Mouse (Mus musculus) myocyte (in vitro differentiated cells): ENCODE measurements around the gene Dhrs3. TPM values are rescaled to one million over a fixed set of nuclear protein-coding genes. Genes with fewer than 3 reads are reported as not detected.

Experiments used
- H3K27me3 ChIP-seq: one replicate; pipeline ENCODE4 v1.6.1; 2011; ENCODE audit not compliant: control insufficient read depth, insufficient read depth, insufficient read length
- H3K36me3 ChIP-seq: one replicate; pipeline ENCODE4 v1.6.1; 2011; ENCODE audit not compliant: control insufficient read depth, insufficient read depth
- H3K4me2 ChIP-seq: one replicate; pipeline ENCODE4 v1.6.1; 2011; ENCODE audit warnings: low read depth, control low read depth
- H3K4me3 ChIP-seq: one replicate; pipeline ENCODE4 v1.5.1; 2011; ENCODE audit warnings: mild to moderate bottlenecking, control low read depth, moderate library complexity
- H3K79me2 ChIP-seq: one replicate; pipeline ENCODE4 v1.6.1; 2011; ENCODE audit not compliant: control insufficient read depth, insufficient read depth
- H3ac ChIP-seq: one replicate; pipeline ENCODE4 v1.6.1; 2011; ENCODE audit not compliant: control insufficient read depth, insufficient read length
- CEBPB ChIP-seq: IDR thresholded peaks from 2 replicates; pipeline ENCODE4 v1.6.1; 2011; ENCODE audit warnings: mild to moderate bottlenecking, moderate library complexity; ENCODE audit not compliant: poor library complexity, insufficient read depth, severe bottlenecking
- E2F4 ChIP-seq: IDR thresholded peaks from one replicate; pipeline ENCODE4 v1.6.1; 2011; ENCODE audit warnings: mild to moderate bottlenecking, control low read depth, moderate library complexity; ENCODE audit not compliant: insufficient read depth
- MAX ChIP-seq: IDR thresholded peaks from one replicate; pipeline ENCODE4 v1.6.1; 2011; ENCODE audit warnings: low read depth, mild to moderate bottlenecking, control low read depth
- MYOD1 ChIP-seq, 3 experiments: IDR thresholded peaks; one replicate each; pipeline ENCODE4 v1.6.1; 2011; ENCODE audit warnings: control low read depth in 2 of 3, low read depth in 2 of 3, mild to moderate bottlenecking in 2 of 3, moderate library complexity in 1 of 3; ENCODE audit not compliant: insufficient read length in 2 of 3, control insufficient read depth in 1 of 3
- MYOG ChIP-seq, 3 experiments: IDR thresholded peaks; one replicate each; pipeline ENCODE4 v1.6.1; 2011; ENCODE audit warnings: control low read depth in 2 of 3, low read depth in 2 of 3, mild to moderate bottlenecking in 2 of 3; ENCODE audit not compliant: insufficient read length in 2 of 3, control insufficient read depth in 1 of 3, insufficient read depth in 1 of 3
- POLR2A ChIP-seq: IDR thresholded peaks from one replicate; pipeline ENCODE4 v1.6.1; 2011; ENCODE audit warnings: low read depth, mild to moderate bottlenecking, control low read depth, moderate library complexity; ENCODE audit not compliant: insufficient read length
- POLR2AphosphoS2 ChIP-seq: IDR thresholded peaks from one replicate; pipeline ENCODE4 v1.6.1; 2011; ENCODE audit warnings: low read depth, control low read depth; ENCODE audit not compliant: insufficient read length
- REST ChIP-seq: IDR thresholded peaks from one replicate; pipeline ENCODE4 v1.6.1; 2011; ENCODE audit warnings: mild to moderate bottlenecking, control low read depth, moderate library complexity; ENCODE audit not compliant: insufficient read depth, insufficient read length
- SRF ChIP-seq: IDR thresholded peaks from one replicate; pipeline ENCODE4 v1.6.1; 2011; ENCODE audit warnings: low read depth; ENCODE audit not compliant: control insufficient read depth, insufficient read length
- TCF12 ChIP-seq: IDR thresholded peaks from one replicate; pipeline ENCODE4 v1.6.1; 2011; ENCODE audit warnings: mild to moderate bottlenecking, control low read depth; ENCODE audit not compliant: poor library complexity, insufficient read depth, severe bottlenecking
- TCF3 ChIP-seq: IDR thresholded peaks from one replicate; pipeline ENCODE4 v1.6.1; 2011; ENCODE audit warnings: low read depth, control low read depth; ENCODE audit not compliant: insufficient read length
- USF1 ChIP-seq: IDR thresholded peaks from one replicate; pipeline ENCODE4 v1.6.1; 2011; ENCODE audit warnings: low read depth, mild to moderate bottlenecking, control low read depth, moderate library complexity
- polyA plus RNA-seq: library from polyadenylated mRNA; unstranded; fragments of >200 nt; fragmentation: generic; extraction: Trizol; gene quantifications from one replicate; pipeline ENCODE4 v1.2.1, GENCODE M21; 2012; ENCODE audit warnings: missing spikeins

Dhrs3 gene
- polyA plus RNA-seq, 1 experiment = 5.5 TPM

- Histone ChIP-seq H3K79me2 (no peaks in the 10 kb centered on the region), H3K36me3 (no peaks in the 10 kb centered on the region), H3K4me3 (no peak overlapping the region), H3ac (no peak overlapping the region), H3K27me3 (no peaks in the 10 kb centered on the region), H3K4me2 (no peak overlapping the region)
- TF ChIP-seq E2F4 (no peak), REST (no peak), CEBPB (no peak), SRF (no peak), POLR2A (no peak)
These were observed 65.1 kb downstream of the Dhrs3 start for GRCm38 (mm10) chr4:144957721-144958120.

GRCm38 (mm10) chr4:144960188-144960904 lies 67.7 kb downstream of the Dhrs3 start:
- Histone ChIP-seq H3K79me2 (no peaks in the 10 kb centered on the region), H3K27me3 (no peaks in the 10 kb centered on the region)

GRCm38 (mm10) chr4:144961232-144961631 lies 68.6 kb downstream of the Dhrs3 start:
- H3K36me3 ChIP-seq = no peaks in the 10 kb centered on the region
- no peak overlapping the region for H3ac ChIP-seq
- no peak overlapping the region for H3K4me3 ChIP-seq
- H3K79me2 ChIP-seq = no peaks in the 10 kb centered on the region
- TF ChIP-seq TCF12 = no peak
- TF ChIP-seq TCF3 = no peak
- no peak for TF ChIP-seq POLR2AphosphoS2
- no peak for TF ChIP-seq CEBPB
- TF ChIP-seq MAX = no peak
- no peaks in the 10 kb centered on the region for H3K27me3 ChIP-seq
- no peak overlapping the region for H3K4me2 ChIP-seq

More at GRCm38 (mm10) chr4:144960188-144960904, 67.7 kb downstream of the Dhrs3 start:
- no peak overlapping the region for H3K4me3 ChIP-seq
- H3ac ChIP-seq = no peak overlapping the region
- TF ChIP-seq TCF12 (no peak), MYOD1 (IDR thresholded peaks at IDR 0.05; ENCODE audit: control insufficient read depth in 1 of 3, insufficient read length in 2 of 3, low read depth in 2 of 3) (no peak), MYOG (IDR thresholded peaks at IDR 0.05; ENCODE audit: control insufficient read depth in 1 of 3, insufficient read depth in 1 of 3, insufficient read length in 2 of 3, low read depth in 2 of 3) (no peak), TCF3 (no peak), SRF (no peak), E2F4 (no peak), POLR2AphosphoS2 (no peak), REST (no peak), POLR2A (no peak), MAX (no peak), CEBPB (no peak), USF1 (no peak)
- H3K4me2 ChIP-seq = no peak overlapping the region
- H3K36me3 ChIP-seq = no peaks in the 10 kb centered on the region

DNA sequence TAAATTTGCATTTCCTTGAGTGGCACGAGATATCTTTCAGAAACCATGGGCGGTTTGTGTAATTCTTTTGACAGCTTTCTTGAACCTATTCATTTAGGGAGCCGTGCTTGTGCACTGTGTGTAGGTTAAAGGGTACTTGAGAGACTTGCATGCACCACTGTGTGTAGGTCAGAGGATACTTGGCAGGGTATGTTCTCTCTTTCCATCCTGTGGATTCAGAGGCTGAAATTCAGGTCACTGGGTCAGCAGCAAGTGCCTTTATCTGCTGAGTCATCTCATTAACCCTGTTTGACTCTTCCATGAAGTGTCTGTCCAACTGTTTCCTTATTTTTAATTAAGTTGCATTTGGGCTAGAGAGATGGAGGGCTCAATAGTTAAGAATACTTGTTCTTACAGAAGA lies 69.1 kb downstream of the Dhrs3 start:
- Histone ChIP-seq H3K27me3 (no peaks in the 10 kb centered on the region), H3K36me3 (no peaks in the 10 kb centered on the region), H3K4me3 (no peak overlapping the region), H3K4me2 (no peak overlapping the region), H3ac (no peak overlapping the region), H3K79me2 (no peaks in the 10 kb centered on the region)
- TF ChIP-seq TCF3 (no peak), E2F4 (no peak)

- Histone ChIP-seq H3ac (no peak overlapping the region), H3K27me3 (no peaks in the 10 kb centered on the region), H3K4me3 (no peak overlapping the region)
These were observed 72.6 kb downstream of the Dhrs3 start for GRCm38 (mm10) chr4:144965255-144965654.

More at GRCm38 (mm10) chr4:144965255-144965654, 72.6 kb downstream of the Dhrs3 start:
- Histone ChIP-seq H3K36me3 (no peaks in the 10 kb centered on the region), H3K4me2 (no peak overlapping the region), H3K79me2 (no peaks in the 10 kb centered on the region)
- TF ChIP-seq USF1 (no peak), CEBPB (no peak), TCF12 (no peak), MYOG (IDR thresholded peaks at IDR 0.05; ENCODE audit: control insufficient read depth in 1 of 3, insufficient read depth in 1 of 3, insufficient read length in 2 of 3, low read depth in 2 of 3) (no peak), POLR2AphosphoS2 (no peak), MYOD1 (IDR thresholded peaks at IDR 0.05; ENCODE audit: control insufficient read depth in 1 of 3, insufficient read length in 2 of 3, low read depth in 2 of 3) (no peak), MAX (no peak), POLR2A (no peak), E2F4 (no peak)
